Mouse (Mus musculus) liver, postnatal 0 days (tissue): ENCODE results near the gene Slc16a6.

Experiments
- CTCF ChIP-seq: sonication (generic); IDR thresholded peaks from 2 replicates; pipeline ENCODE4 v1.5.1; 2016; ENCODE audit warnings: antibody characterized with exemption, low read depth
- EP300 ChIP-seq: IDR thresholded peaks from 2 replicates; pipeline ENCODE4 v1.6.1; 2016; ENCODE audit warnings: antibody characterized with exemption, low read depth, mild to moderate bottlenecking

DNA sequence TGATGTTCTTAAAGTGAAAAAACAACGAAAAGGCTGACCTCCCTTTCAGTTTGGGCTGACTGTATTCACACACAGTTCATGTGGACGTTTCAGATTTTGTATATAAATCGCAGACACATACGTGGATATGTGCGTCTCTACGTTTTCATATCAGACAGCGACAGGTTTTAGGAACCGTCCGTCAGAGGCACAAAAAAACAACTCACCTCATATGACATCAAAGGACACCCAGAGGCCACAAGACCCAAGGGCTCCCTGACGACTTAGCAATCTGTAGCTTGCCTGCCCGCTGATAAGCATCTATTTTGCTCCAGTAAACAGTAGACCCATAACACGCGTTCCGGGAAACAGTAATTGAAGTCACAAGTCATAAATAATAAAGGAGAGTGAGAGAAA, 52.8 kb downstream of the Slc16a6 start:
- no peak for TF ChIP-seq CTCF
- no peak for TF ChIP-seq EP300
